Mouse (Mus musculus) small intestine, adult 2 months (tissue): ENCODE measurements around the gene Tmtc1. TPM values are rescaled to one million over a fixed set of nuclear protein-coding genes. Genes with fewer than 3 reads are reported as not detected.

Source experiments
- H3K27ac ChIP-seq: fragments of 200-500 bp; 2 replicates; pipeline ENCODE4 v1.5.1; 2012; ENCODE audit warnings: low read depth, low read length, control low read depth, inconsistent platforms; ENCODE audit not compliant: insufficient read depth
- H3K27me3 ChIP-seq: fragments of 200-500 bp; 2 replicates; pipeline ENCODE4 v1.6.1; 2012; ENCODE audit warnings: mild to moderate bottlenecking, moderate library complexity, low read length, inconsistent platforms; ENCODE audit not compliant: control insufficient read depth, insufficient read depth
- H3K36me3 ChIP-seq: fragments of 200-500 bp; 2 replicates; pipeline ENCODE4 v1.6.1; 2012; ENCODE audit warnings: mild to moderate bottlenecking, low read length, control low read depth, inconsistent platforms; ENCODE audit not compliant: control insufficient read depth, insufficient read depth
- H3K4me1 ChIP-seq: fragments of 200-500 bp; 2 replicates; pipeline ENCODE4 v1.6.1; 2012; ENCODE audit warnings: low read length, inconsistent platforms, mixed read lengths; ENCODE audit not compliant: control insufficient read depth, insufficient read depth, insufficient read length
- H3K4me3 ChIP-seq: fragments of 200-500 bp; 2 replicates; pipeline ENCODE4 v1.5.1; 2012; ENCODE audit warnings: low read depth, mild to moderate bottlenecking, control low read depth, inconsistent platforms, low read length, moderate library complexity
- CTCF ChIP-seq: fragments of 200-500 bp; IDR thresholded peaks from 2 replicates; pipeline ENCODE4 v1.5.1; 2012; ENCODE audit warnings: low read depth, mild to moderate bottlenecking, control low read depth, inconsistent platforms, low read length, moderate library complexity, mixed read lengths; ENCODE audit not compliant: insufficient replicate concordance, insufficient read length; ENCODE audit errors: extremely low read depth
- POLR2A ChIP-seq: fragments of 200-500 bp; IDR thresholded peaks from 2 replicates; pipeline ENCODE4 v1.6.1; 2012; ENCODE audit warnings: low read depth, mild to moderate bottlenecking, control low read depth, inconsistent platforms, low read length, moderate library complexity
- WGBS: fragments of 180-500 bp; shearing (Covaris S2); methylation state at CpG from one replicate; pipeline ENCODE4 v1.1.7; 2018; 5-methylcytosine and 5-hydroxymethylcytosine counted together
- polyA plus RNA-seq: library from polyadenylated mRNA; depleted of rRNA; stranded (reverse); fragments of >200 nt; gene quantifications from 2 replicates; pipeline ENCODE4 v1.2.3, GENCODE M21; 2012

The Tmtc1 gene
- polyA plus RNA-seq, 1 experiment: 6.4 TPM

GRCm38 (mm10) chr6:148443291-148443725, 881 bp downstream of the Tmtc1 start:
- no peak for TF ChIP-seq POLR2A
- no peak for TF ChIP-seq CTCF
- 4% methylated on average over 15 of the region's 15 CpGs for WGBS

GRCm38 (mm10) chr6:148442671-148443290, 1.4 kb downstream of the Tmtc1 start:
- Histone ChIP-seq H3K4me1 (peaks cover 2% of the 10 kb centered on the region), H3K4me3 (peak overlapping the region; percentile 62), H3K36me3 (no peaks in the 10 kb centered on the region), H3K27ac (peak overlapping the region; percentile 21; the same call in 1 of the 2 replicates), H3K27me3 (peaks cover 26% of the 10 kb centered on the region)
- 3% methylated on average over 27 of the region's 27 CpGs for WGBS
- TF ChIP-seq CTCF: no peak
- TF ChIP-seq POLR2A: no peak

More at GRCm38 (mm10) chr6:148443291-148443725, 881 bp downstream of the Tmtc1 start:
- H3K4me3 ChIP-seq: peak overlapping the region; percentile 62
- H3K4me1 ChIP-seq: peaks cover 2% of the 10 kb centered on the region
- peak overlapping the region; percentile 21; the same call in 1 of the 2 replicates for H3K27ac ChIP-seq
- no peaks in the 10 kb centered on the region for H3K36me3 ChIP-seq
- H3K27me3 ChIP-seq: peaks cover 26% of the 10 kb centered on the region

DNA sequence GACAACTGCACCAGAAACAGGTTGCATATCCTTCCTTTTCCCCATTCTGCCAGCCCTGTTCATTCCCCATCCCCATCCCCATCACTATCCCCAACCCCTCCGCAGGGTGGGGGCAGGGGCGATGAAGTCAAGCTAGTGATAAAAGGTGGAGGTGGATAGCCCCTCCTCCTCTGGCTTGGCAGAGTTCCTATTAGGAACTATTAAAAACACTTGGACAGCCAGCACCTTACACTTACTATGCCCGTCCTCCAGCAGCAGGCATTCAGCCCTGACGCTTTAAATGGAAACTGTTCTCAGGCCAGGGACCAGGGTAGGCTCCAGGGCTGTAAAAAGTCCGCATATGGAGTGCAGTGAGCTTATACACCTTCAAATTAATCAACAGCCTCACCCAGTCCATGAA, 2.3 kb downstream of the Tmtc1 start:
- Histone ChIP-seq H3K36me3 (no peaks in the 10 kb centered on the region), H3K27me3 (peaks cover 26% of the 10 kb centered on the region), H3K4me1 (peaks cover 2% of the 10 kb centered on the region), H3K4me3 (no peak overlapping the region; the same call in 1 of the 2 replicates), H3K27ac (no peak overlapping the region)
- TF ChIP-seq POLR2A (no peak), CTCF (no peak)
- 20% methylated on average over 5 of the region's 5 CpGs for WGBS

DNA sequence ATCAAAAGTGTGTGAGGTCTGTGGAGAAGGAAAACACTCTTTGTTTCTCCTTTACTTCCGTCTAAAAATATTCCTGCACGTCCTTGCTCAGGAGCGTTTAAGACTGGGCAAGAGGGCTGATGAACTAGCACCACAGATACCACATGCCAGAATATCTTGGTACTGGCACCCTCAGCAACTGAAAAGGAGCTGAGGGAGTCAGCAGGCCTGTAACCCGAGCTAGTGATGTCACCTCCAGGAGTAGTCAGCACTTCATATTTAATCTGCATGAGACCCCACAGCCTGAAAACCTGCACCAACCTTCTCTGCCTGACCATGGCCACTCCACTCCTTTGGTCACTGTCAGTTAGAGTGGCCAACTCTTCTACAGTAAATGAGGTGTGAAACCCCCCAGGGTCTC, 5.1 kb downstream of the Tmtc1 start:
- WGBS: 77% methylated on average over 4 of the region's 4 CpGs
- TF ChIP-seq CTCF (no peak), POLR2A (no peak)
- H3K4me1 ChIP-seq: peaks cover 8% of the 10 kb centered on the region
- no peak overlapping the region for H3K4me3 ChIP-seq
- H3K27ac ChIP-seq: no peak overlapping the region
- peaks cover 23% of the 10 kb centered on the region for H3K27me3 ChIP-seq
- H3K36me3 ChIP-seq: no peaks in the 10 kb centered on the region

DNA sequence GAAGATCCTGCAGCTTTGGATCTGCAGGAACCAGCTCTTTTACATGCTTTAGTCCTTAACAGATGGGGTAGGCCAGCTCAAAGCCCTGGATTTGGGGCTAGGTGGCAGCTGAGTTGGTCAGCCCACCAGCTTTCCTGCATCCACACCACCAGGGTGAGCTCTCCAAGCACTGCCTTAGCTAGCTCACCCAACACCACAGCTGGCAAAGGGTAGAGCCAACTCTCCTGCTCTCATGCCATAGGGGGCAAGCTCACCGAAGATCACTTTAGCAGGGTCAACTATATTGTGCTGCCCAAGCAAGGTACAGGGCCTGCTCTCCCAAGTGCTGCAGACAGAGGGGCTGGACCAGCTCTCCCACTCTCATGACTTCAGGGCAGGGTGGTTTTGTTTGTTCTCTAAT, 6.6 kb downstream of the Tmtc1 start:
- Histone ChIP-seq H3K4me1 (peaks cover 6% of the 10 kb centered on the region; the same call in 1 of the 2 replicates), H3K27me3 (peaks cover 8% of the 10 kb centered on the region), H3K27ac (no peak overlapping the region), H3K36me3 (no peaks in the 10 kb centered on the region), H3K4me3 (no peak overlapping the region)
- TF ChIP-seq POLR2A (no peak), CTCF (no peak)
- WGBS: 91% methylated on average over 1 of the region's 1 CpGs

- peaks cover 6% of the 10 kb centered on the region; the same call in 1 of the 2 replicates for H3K4me1 ChIP-seq
- TF ChIP-seq CTCF (no peak), POLR2A (no peak)
- peak overlapping the region; percentile 54 for H3K4me3 ChIP-seq
- H3K36me3 ChIP-seq: no peaks in the 10 kb centered on the region
- H3K27me3 ChIP-seq: no peaks in the 10 kb centered on the region; the same call in 1 of the 2 replicates
- H3K27ac ChIP-seq: no peak overlapping the region
- WGBS: 35% methylated on average over 7 of the region's 7 CpGs
Measured at GRCm38 (mm10) chr6:148436441-148437001, 7.7 kb downstream of the Tmtc1 start.

- 79% methylated on average over 7 of the region's 7 CpGs for WGBS
- Histone ChIP-seq H3K27ac (no peak overlapping the region), H3K4me1 (no peaks in the 10 kb centered on the region), H3K4me3 (no peak overlapping the region), H3K27me3 (no peaks in the 10 kb centered on the region), H3K36me3 (no peaks in the 10 kb centered on the region)
- TF ChIP-seq POLR2A: no peak
- no peak for TF ChIP-seq CTCF
Measured at GRCm38 (mm10) chr6:148421577-148421976, 22.6 kb downstream of the Tmtc1 start.

DNA sequence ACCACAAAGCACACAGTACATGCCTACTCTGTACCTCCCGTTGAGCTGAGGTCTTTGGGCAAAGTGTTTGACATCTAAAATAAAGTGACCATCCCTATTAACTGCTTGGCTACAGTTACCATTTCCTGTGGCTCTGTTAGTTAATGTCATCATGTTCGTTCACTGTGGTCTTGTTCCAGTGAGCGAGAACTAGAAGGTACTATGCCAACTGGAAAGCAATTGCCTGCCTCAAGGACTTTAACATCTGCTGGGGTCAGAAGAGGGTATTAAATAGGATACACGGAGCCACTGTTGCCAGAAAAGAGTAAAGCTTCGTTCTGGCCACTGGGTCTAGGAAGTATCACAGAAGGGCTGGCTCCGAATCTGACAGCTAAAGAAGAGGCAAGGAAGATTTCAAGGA, 23.8 kb downstream of the Tmtc1 start:
- no peak overlapping the region for H3K4me3 ChIP-seq
- H3K4me1 ChIP-seq: no peaks in the 10 kb centered on the region
- 85% methylated on average over 6 of the region's 6 CpGs for WGBS
- no peaks in the 10 kb centered on the region for H3K36me3 ChIP-seq
- H3K27me3 ChIP-seq: no peaks in the 10 kb centered on the region
- no peak overlapping the region for H3K27ac ChIP-seq
- TF ChIP-seq POLR2A (no peak), CTCF (no peak)
